In the genomic region with DNA sequence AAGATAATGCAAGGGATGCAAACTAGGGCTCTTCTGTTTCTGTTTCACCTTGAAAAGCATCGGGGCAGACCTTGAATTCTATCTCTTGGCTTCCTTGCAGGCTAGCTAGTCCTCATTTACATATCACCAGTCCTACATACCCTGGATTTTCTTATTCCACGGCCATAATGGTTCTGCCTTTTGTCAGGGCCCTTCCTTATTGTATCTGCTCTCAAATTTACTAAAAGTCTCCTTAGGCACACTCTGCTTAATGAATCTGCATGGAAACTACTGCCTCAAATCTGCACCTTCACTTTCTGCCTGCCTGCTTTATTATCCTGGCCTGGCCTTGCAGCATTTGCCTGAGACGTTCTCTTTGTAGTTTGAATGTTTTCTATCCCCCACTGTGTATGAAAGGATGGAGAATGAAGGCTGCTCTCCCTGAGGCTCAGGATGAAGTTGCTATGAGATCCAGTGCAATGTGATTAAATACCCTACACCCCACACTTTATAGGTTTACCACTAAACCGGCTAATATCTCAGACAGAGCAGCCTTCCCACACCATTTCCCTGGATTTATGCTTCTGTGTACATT, we compare ENCODE assay signal across 18 mouse cellular contexts. TPM values are rescaled to one million over a fixed set of nuclear protein-coding genes. Genes with fewer than 3 reads are reported as not detected.
DNase-seq lines count a peak whose midpoint lies in the region; ATAC-seq and TF ChIP-seq lines count a peak whose summit lies in the region.
"Had no signal": no experiment of that assay in that cellular context is flagged by ENCODE, and none has a peak within 500 bp of the region (broad histone marks: within the 10 kb centered on the region; RNA-seq: fewer than 3 reads in every experiment).

No protein-coding gene starts in this region.

- no peaks in the 10 kb centered on the region for H3K9me3 ChIP-seq in forebrain, embryonic 14.5 days (replicated peaks; ENCODE audit: control insufficient read depth, low read length)
- H3K9me3 ChIP-seq in forebrain, embryonic 15.5 days = no peaks in the 10 kb centered on the region
- no peaks in the 10 kb centered on the region; the same call in 1 of the 2 replicates for H3K9me3 ChIP-seq in midbrain, embryonic 13.5 days
- H3K9me3 ChIP-seq in midbrain, postnatal 0 days (ENCODE audit: low read length) = no peaks in the 10 kb centered on the region
- H3K9me3 ChIP-seq: embryonic facial prominence, embryonic 10.5 days; G1E; heart, embryonic 12.5 days; hindbrain, embryonic 15.5 days had no signal

- ATAC-seq in forebrain, embryonic 14.5 days = 0 out of 2 replicates have a peak, but pooled peaks have one; percentile 20
- no peak for ATAC-seq in forebrain, embryonic 15.5 days (replicated peaks)
- ATAC-seq in midbrain, embryonic 13.5 days = no peak
- ATAC-seq in midbrain, postnatal 0 days (ENCODE audit: low FRiP score) = peak; percentile 41; the same call in 1 of the 2 replicates
- ATAC-seq: intestine, postnatal 0 days had no signal

- H3K4me2 ChIP-seq in forebrain, embryonic 14.5 days (ENCODE audit: low read length) = no peak overlapping the region
- no peak overlapping the region for H3K4me2 ChIP-seq in forebrain, embryonic 15.5 days (replicated peaks)
- no peak overlapping the region for H3K4me2 ChIP-seq in midbrain, embryonic 13.5 days (replicated peaks)
- H3K4me2 ChIP-seq in midbrain, postnatal 0 days (ENCODE audit: low read depth, low read length, poor library complexity, severe bottlenecking) = no peak overlapping the region
- H3K4me2 ChIP-seq: heart, embryonic 12.5 days; hindbrain, embryonic 15.5 days had no signal

- DNase-seq in forebrain, embryonic 14.5 days (ENCODE audit: low spot score) = peak; percentile 7
- DNase-seq in forelimb bud, embryonic 11.5 days (ENCODE audit: low read depth, low spot score) = peak; percentile 8
- no peak for DNase-seq in midbrain, postnatal 0 days (ENCODE audit: low spot score)
- no peak for DNase-seq in B cell, adult 2 months
- no peak for DNase-seq in cerebellum, adult 2 months
- DNase-seq: adrenal gland, adult 8-10 months; adrenal gland, postnatal 36 days; cerebellum, adult 11 months; cerebellum, adult 9-11 months; gastrocnemius, postnatal 10 days; heart, postnatal 36 days had no signal

- no peak overlapping the region for H3K4me3 ChIP-seq in forebrain, embryonic 14.5 days (ENCODE audit: low read depth, low read length)
- H3K4me3 ChIP-seq in forebrain, embryonic 15.5 days = no peak overlapping the region
- H3K4me3 ChIP-seq in midbrain, embryonic 13.5 days (replicated peaks) = no peak overlapping the region
- H3K4me3 ChIP-seq in midbrain, postnatal 0 days (ENCODE audit: low read depth, low read length) = no peak overlapping the region
- no peak overlapping the region for H3K4me3 ChIP-seq in cerebellum, adult 2 months (replicated peaks; ENCODE audit: insufficient read depth, low read depth, low read length)
- H3K4me3 ChIP-seq: embryonic facial prominence, embryonic 10.5 days; heart, embryonic 12.5 days; hindbrain, embryonic 15.5 days had no signal

- H3K4me1 ChIP-seq in forebrain, embryonic 14.5 days (ENCODE audit: control insufficient read depth, insufficient read depth, low read length) = 0 out of 2 replicates have a peak, but pooled peaks cover 3% of the 10 kb centered on the region
- H3K4me1 ChIP-seq in forebrain, embryonic 15.5 days = no peaks in the 10 kb centered on the region; the same call in 1 of the 2 replicates
- H3K4me1 ChIP-seq in midbrain, embryonic 13.5 days (replicated peaks) = peaks cover 10% of the 10 kb centered on the region; the same call in 1 of the 2 replicates
- no peaks in the 10 kb centered on the region for H3K4me1 ChIP-seq in midbrain, postnatal 0 days (ENCODE audit: insufficient read depth, low read length)
- H3K4me1 ChIP-seq in cerebellum, adult 2 months (ENCODE audit: control insufficient read depth, insufficient read depth, low read length) = no peaks in the 10 kb centered on the region
- H3K4me1 ChIP-seq: embryonic facial prominence, embryonic 10.5 days; heart, embryonic 12.5 days; hindbrain, embryonic 15.5 days had no signal

- no peaks in the 10 kb centered on the region for H3K36me3 ChIP-seq in forebrain, embryonic 14.5 days (ENCODE audit: control insufficient read depth, insufficient read depth, low read length)
- no peaks in the 10 kb centered on the region for H3K36me3 ChIP-seq in forebrain, embryonic 15.5 days
- no peaks in the 10 kb centered on the region for H3K36me3 ChIP-seq in midbrain, embryonic 13.5 days
- H3K36me3 ChIP-seq in midbrain, postnatal 0 days (ENCODE audit: insufficient read depth, low read length) = no peaks in the 10 kb centered on the region
- H3K36me3 ChIP-seq: embryonic facial prominence, embryonic 10.5 days; G1E; heart, embryonic 12.5 days; hindbrain, embryonic 15.5 days had no signal

- H3K27ac ChIP-seq in forebrain, embryonic 14.5 days (ENCODE audit: low read depth, low read length) = no peak overlapping the region
- no peak overlapping the region for H3K27ac ChIP-seq in forebrain, embryonic 15.5 days (replicated peaks)
- peak overlapping the region; percentile 4; the same call in 1 of the 2 replicates for H3K27ac ChIP-seq in midbrain, embryonic 13.5 days
- H3K27ac ChIP-seq in midbrain, postnatal 0 days (ENCODE audit: low read depth, low read length) = peak overlapping the region; percentile 8; the same call in 1 of the 2 replicates
- no peak overlapping the region for H3K27ac ChIP-seq in cerebellum, adult 2 months (ENCODE audit: insufficient read depth, low read length)
- H3K27ac ChIP-seq: embryonic facial prominence, embryonic 10.5 days; hindbrain, embryonic 15.5 days had no signal

- TF ChIP-seq POLR2A in cerebellum, adult 2 months (IDR thresholded peaks at IDR 0.05; ENCODE audit: borderline replicate concordance, insufficient read depth, low read length) = no peak

- no peak overlapping the region for H3K9ac ChIP-seq in forebrain, embryonic 14.5 days (ENCODE audit: low read length)
- H3K9ac ChIP-seq in forebrain, embryonic 15.5 days (replicated peaks) = no peak overlapping the region
- no peak overlapping the region for H3K9ac ChIP-seq in midbrain, embryonic 13.5 days (replicated peaks)
- H3K9ac ChIP-seq in midbrain, postnatal 0 days (replicated peaks; ENCODE audit: low read length, poor library complexity, severe bottlenecking) = no peak overlapping the region
- H3K9ac ChIP-seq: heart, embryonic 12.5 days; hindbrain, embryonic 15.5 days had no signal

- no peak for TF ChIP-seq CTCF in midbrain, postnatal 0 days (IDR thresholded peaks at IDR 0.05)
- no peak for TF ChIP-seq CTCF in cerebellum, adult 2 months (IDR thresholded peaks at IDR 0.05; ENCODE audit: borderline replicate concordance, insufficient read depth, low read depth, low read length)

- WGBS in forebrain, embryonic 14.5 days = 7% methylated on average over 4 of the region's 4 CpGs
- WGBS in forebrain, embryonic 15.5 days = 12% methylated on average over 4 of the region's 4 CpGs
- WGBS in midbrain, embryonic 13.5 days = 26% methylated on average over 4 of the region's 4 CpGs
- WGBS in midbrain, postnatal 0 days = 25% methylated on average over 4 of the region's 4 CpGs
- WGBS in cerebellum, adult 2 months = 57% methylated on average over 4 of the region's 4 CpGs

- no peaks in the 10 kb centered on the region for H3K27me3 ChIP-seq in forebrain, embryonic 14.5 days (replicated peaks; ENCODE audit: control insufficient read depth, insufficient read depth, low read length)
- H3K27me3 ChIP-seq in forebrain, embryonic 15.5 days = no peaks in the 10 kb centered on the region
- no peaks in the 10 kb centered on the region for H3K27me3 ChIP-seq in midbrain, embryonic 13.5 days
- H3K27me3 ChIP-seq in midbrain, postnatal 0 days (ENCODE audit: insufficient read depth, low read length) = no peaks in the 10 kb centered on the region
- no peaks in the 10 kb centered on the region for H3K27me3 ChIP-seq in cerebellum, adult 2 months (ENCODE audit: control insufficient read depth, insufficient read depth, low read length)
- H3K27me3 ChIP-seq: heart, embryonic 12.5 days; hindbrain, embryonic 15.5 days had no signal

RNA-seq across cellular contexts. Expression of a gene that starts 27.0 kb away (rescaled TPM):
- 8.3 and 10.8 TPM in 2 replicates for polyA plus RNA-seq in forebrain, embryonic 14.5 days (2014; fragmentation: Nextera tagmentation; extraction: Ambion mirVana)
- polyA plus RNA-seq in forebrain, embryonic 15.5 days (2015; fragmentation: Nextera tagmentation; extraction: Ambion mirVana) = 8.2 and 9.1 TPM in 2 replicates
- 8.3 and 8.6 TPM in 2 replicates for polyA plus RNA-seq in midbrain, embryonic 13.5 days (2015; fragmentation: Nextera tagmentation; extraction: Ambion mirVana)
- total RNA-seq in midbrain, postnatal 0 days (2014; rRNA removed) = 1.3 and 3.5 TPM in 2 replicates
- polyA plus RNA-seq in midbrain, postnatal 0 days (2015; fragmentation: Nextera tagmentation; extraction: Ambion mirVana) = 3.8 and 4.0 TPM in 2 replicates
- 2.0 and 4.1 TPM in 2 replicates for polyA plus RNA-seq in cerebellum, adult 2 months (2012; rRNA removed)
- polyA plus RNA-seq: G1E had no signal

Comparison
In these comparisons a context has a peak if more than half of its experiments do, and no peak if none do; other contexts are left out.
1. ATAC-seq: peak in forebrain, embryonic 14.5 days (single experiment) and midbrain, postnatal 0 days (single experiment); none in forebrain, embryonic 15.5 days (single experiment) and midbrain, embryonic 13.5 days (single experiment).
2. DNase-seq: peak in forebrain, embryonic 14.5 days (single experiment) and forelimb bud, embryonic 11.5 days (single experiment); none in midbrain, postnatal 0 days (single experiment), B cell, adult 2 months (0 of 2) and cerebellum, adult 2 months (0 of 2).
3. H3K27ac ChIP-seq: peak in midbrain, embryonic 13.5 days (single experiment) and midbrain, postnatal 0 days (single experiment); none in forebrain, embryonic 14.5 days (single experiment), forebrain, embryonic 15.5 days (single experiment) and cerebellum, adult 2 months (single experiment).